Mouse (Mus musculus) brown adipose tissue, adult 24 weeks (tissue): ENCODE data around the gene Pphln1. TPM values are rescaled to one million over a fixed set of nuclear protein-coding genes. Genes with fewer than 3 reads are reported as not detected.

ENCODE experiments used
- H3K27ac ChIP-seq: fragments of 200-500 bp; replicated peaks from 2 replicates; pipeline ENCODE4 v1.5.1; 2012; ENCODE audit warnings: low read depth, mild to moderate bottlenecking, low read length
- H3K4me1 ChIP-seq: fragments of 200-500 bp; 2 replicates; pipeline ENCODE4 v1.6.1; 2012; ENCODE audit warnings: low read length, mixed read lengths; ENCODE audit not compliant: control insufficient read depth, insufficient read depth, insufficient read length
- H3K4me3 ChIP-seq: fragments of 200-500 bp; 2 replicates; pipeline ENCODE4 v1.5.1; 2012; ENCODE audit warnings: low read depth, mild to moderate bottlenecking, low read length, moderate library complexity; ENCODE audit not compliant: insufficient read depth
- polyA plus RNA-seq: library from polyadenylated mRNA; stranded (reverse); fragments of >200 nt; gene quantifications from 2 replicates; pipeline ENCODE4 v1.2.4, GENCODE M21; 2012; ENCODE audit not compliant: missing spikeins, insufficient read depth, insufficient read length

The Pphln1 gene
- polyA plus RNA-seq, 1 experiment, result 19.5 TPM

- Histone ChIP-seq H3K27ac (no peak overlapping the region), H3K4me3 (no peak overlapping the region), H3K4me1 (no peaks in the 10 kb centered on the region; the same call in 1 of the 2 replicates)
Observed at GRCm38 (mm10) chr15:93405446-93405986, 7.4 kb downstream of the Pphln1 start.

DNA sequence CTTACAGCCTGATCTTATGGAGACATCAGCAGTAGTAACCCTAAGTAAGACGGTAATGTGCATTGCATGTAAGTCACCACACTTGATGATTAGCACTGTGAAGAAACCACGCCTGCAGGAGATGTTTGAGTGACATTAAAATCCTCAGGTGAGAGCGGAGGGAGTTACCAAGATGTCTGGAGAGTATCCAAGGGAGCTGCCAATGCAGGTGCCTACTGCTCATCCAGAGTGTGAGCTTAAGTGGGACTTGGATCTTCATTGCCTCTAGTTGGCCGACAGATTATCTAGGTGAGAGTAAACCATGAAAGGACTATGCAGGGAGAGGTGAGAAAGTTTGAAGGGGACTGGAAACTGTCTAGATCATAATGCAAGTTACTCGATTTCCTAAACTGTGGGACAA is 8.3 kb downstream of the Pphln1 start:
- Histone ChIP-seq H3K4me3 (no peak overlapping the region), H3K27ac (no peak overlapping the region), H3K4me1 (no peaks in the 10 kb centered on the region; the same call in 1 of the 2 replicates)

GRCm38 (mm10) chr15:93412445-93412844 is 14.3 kb downstream of the Pphln1 start:
- Histone ChIP-seq H3K4me1 (no peaks in the 10 kb centered on the region), H3K27ac (no peak overlapping the region), H3K4me3 (no peak overlapping the region)

GRCm38 (mm10) chr15:93414456-93414855 is 16.3 kb downstream of the Pphln1 start:
- H3K4me3 ChIP-seq, result no peak overlapping the region
- no peaks in the 10 kb centered on the region for H3K4me1 ChIP-seq
- no peak overlapping the region for H3K27ac ChIP-seq

DNA sequence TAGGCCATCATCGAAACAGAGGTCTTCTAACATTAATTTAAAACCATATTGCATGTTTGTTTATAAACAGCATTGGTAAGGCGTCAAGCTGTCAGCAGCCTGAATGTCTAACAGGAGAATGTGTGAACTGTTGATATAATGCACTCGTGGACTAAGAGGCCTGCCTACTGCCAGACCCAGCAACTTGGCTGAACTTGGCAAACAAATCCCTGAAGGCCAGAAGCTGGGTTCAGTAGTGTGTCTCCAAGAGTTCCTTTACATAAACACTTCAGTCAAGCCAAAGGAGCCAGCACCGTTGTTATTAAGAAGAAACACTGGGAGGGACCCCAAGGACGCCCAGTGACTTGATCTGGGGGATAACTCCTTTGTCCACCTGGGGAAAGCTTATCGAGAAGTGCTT is 18.1 kb downstream of the Pphln1 start:
- H3K4me3 ChIP-seq, result no peak overlapping the region
- no peaks in the 10 kb centered on the region for H3K4me1 ChIP-seq
- no peak overlapping the region for H3K27ac ChIP-seq

- Histone ChIP-seq H3K4me3 (no peak overlapping the region), H3K27ac (no peak overlapping the region), H3K4me1 (no peaks in the 10 kb centered on the region)
Observed at GRCm38 (mm10) chr15:93420596-93420995, 22.4 kb downstream of the Pphln1 start.

- no peak overlapping the region for H3K27ac ChIP-seq
Observed at GRCm38 (mm10) chr15:93422537-93422936, 24.4 kb downstream of the Pphln1 start.

DNA sequence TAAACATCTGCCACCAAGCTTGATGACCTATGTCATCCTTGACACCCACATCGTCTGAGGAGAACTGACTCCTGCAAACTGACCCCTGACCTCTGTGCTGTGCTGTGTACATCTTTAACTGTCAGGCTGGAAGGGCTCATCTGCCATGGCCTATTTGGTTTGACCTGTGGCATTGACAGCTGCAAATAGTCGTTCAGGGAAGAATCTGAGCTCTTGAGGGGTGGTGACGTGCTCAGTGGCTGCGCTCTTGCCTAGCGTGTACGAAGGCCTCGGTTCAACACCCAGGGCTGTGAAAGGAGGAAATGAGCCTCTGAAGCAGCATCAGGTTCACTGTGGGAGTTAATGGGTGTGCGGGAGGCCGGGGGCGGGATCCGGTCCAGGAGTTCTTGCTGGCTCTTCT is 35.7 kb downstream of the Pphln1 start:
- H3K27ac ChIP-seq, result no peak overlapping the region
- H3K4me3 ChIP-seq, result no peak overlapping the region
- H3K4me1 ChIP-seq, result no peaks in the 10 kb centered on the region

More at GRCm38 (mm10) chr15:93422537-93422936, 24.4 kb downstream of the Pphln1 start:
- H3K4me1 ChIP-seq, result no peaks in the 10 kb centered on the region
- no peak overlapping the region for H3K4me3 ChIP-seq

DNA sequence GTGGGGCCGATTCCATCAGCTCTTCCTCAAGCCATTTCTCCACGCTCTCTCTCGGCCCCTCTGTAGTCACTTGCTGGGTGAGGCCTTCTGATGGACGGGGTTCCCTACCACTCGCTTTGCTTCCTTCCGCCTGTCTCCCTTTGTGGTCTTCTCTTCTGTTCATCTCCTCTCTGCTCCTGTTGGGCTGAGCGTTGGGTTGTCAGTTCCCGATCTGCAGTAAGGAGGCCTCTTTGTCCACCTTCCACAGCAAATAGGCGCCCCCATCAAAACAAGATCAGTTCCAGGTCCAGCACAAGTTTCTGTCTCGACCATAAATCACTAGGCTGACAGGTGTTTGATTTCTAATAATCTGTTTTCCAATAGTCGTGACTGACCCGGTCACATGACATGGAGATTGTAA is 37.8 kb downstream of the Pphln1 start:
- Histone ChIP-seq H3K4me3 (no peak overlapping the region), H3K27ac (no peak overlapping the region)

GRCm38 (mm10) chr15:93438663-93439062 is 40.5 kb downstream of the Pphln1 start:
- Histone ChIP-seq H3K27ac (no peak overlapping the region), H3K4me3 (no peak overlapping the region), H3K4me1 (no peaks in the 10 kb centered on the region)

More for the DNA sequence above, 37.8 kb downstream of the Pphln1 start:
- no peaks in the 10 kb centered on the region for H3K4me1 ChIP-seq

- H3K4me1 ChIP-seq, result no peaks in the 10 kb centered on the region
- no peak overlapping the region for H3K4me3 ChIP-seq
- H3K27ac ChIP-seq, result no peak overlapping the region
Observed at GRCm38 (mm10) chr15:93442271-93442670, 44.1 kb downstream of the Pphln1 start.

GRCm38 (mm10) chr15:93443676-93444075 is 45.5 kb downstream of the Pphln1 start:
- H3K27ac ChIP-seq, result no peak overlapping the region

DNA sequence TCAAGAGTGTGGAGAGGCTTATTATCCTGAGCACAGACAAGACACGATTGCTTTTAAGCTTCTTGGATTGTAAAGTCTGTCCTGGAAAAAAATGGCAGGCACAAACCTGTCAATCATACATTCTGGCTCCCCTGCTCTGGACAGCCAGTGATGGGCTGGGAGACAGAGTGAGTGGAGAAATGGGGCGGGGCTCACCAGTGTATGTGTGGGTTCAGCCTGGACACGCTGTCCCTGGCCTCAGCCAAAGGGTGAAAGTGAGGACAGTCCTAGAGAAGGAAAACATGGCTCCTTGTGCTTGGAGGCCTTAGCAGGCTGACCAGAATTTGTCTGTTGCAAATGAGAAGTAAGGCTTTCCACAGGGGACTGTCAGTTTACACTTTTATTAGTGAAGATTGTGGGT is 50.7 kb downstream of the Pphln1 start:
- Histone ChIP-seq H3K27ac (no peak overlapping the region), H3K4me1 (no peaks in the 10 kb centered on the region), H3K4me3 (no peak overlapping the region)

More at GRCm38 (mm10) chr15:93443676-93444075, 45.5 kb downstream of the Pphln1 start:
- no peaks in the 10 kb centered on the region for H3K4me1 ChIP-seq
- no peak overlapping the region for H3K4me3 ChIP-seq

DNA sequence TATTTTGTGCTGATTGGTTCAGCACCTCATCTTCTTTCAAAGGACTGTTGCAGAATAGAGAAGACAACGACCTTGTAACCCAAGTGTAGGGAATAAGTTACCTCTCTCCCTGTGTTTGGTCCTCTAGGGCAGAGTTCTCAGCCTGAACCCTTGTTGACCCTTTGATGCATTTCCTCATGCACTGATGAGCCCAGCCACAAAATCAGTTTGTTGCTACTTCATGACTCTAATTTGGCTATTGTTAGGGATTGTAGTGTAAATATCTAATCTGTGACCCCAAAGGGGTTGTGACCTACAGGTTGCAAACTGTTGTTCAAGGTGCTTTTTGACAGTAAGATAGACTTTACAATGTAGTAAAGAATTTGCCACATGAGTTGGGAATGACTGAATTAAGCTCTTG is 55.1 kb downstream of the Pphln1 start:
- Histone ChIP-seq H3K27ac (no peak overlapping the region), H3K4me1 (no peaks in the 10 kb centered on the region), H3K4me3 (no peak overlapping the region)

DNA sequence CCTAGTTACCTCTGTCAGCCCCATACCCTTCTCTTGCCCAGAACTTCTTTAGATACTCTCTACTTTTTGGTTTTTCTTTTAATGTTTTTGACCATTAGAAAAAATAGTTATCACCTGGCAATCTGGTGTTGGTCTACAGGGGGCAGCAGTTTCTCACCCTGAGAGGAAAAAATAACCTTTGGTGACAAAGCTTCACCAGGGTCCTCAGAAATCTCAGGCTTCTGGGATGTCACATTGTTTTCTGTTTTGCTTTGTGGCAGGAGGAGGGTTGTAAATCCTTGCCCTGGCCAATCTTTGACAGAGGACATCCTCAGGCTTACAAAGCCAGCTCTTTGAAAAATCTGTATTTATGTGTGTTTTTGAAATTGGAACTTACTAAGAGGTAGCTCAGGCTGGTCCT is 57.9 kb downstream of the Pphln1 start:
- H3K4me3 ChIP-seq, result no peak overlapping the region
- H3K4me1 ChIP-seq, result no peaks in the 10 kb centered on the region
- H3K27ac ChIP-seq, result no peak overlapping the region

- no peak overlapping the region for H3K4me3 ChIP-seq
- no peak overlapping the region for H3K27ac ChIP-seq
- no peaks in the 10 kb centered on the region for H3K4me1 ChIP-seq
Observed at GRCm38 (mm10) chr15:93459422-93459821, 61.3 kb downstream of the Pphln1 start.
